Mouse (Mus musculus) stomach, embryonic 16.5 days (tissue): ENCODE measurements around the gene Atp8a2. TPM values are rescaled to one million over a fixed set of nuclear protein-coding genes. Genes with fewer than 3 reads are reported as not detected.

Experiments used
- ATAC-seq: fragments of 200-750 bp; cut with Nextera tagmentation; 2 replicates; pipeline ENCODE4 v1.8.0; 2017; ENCODE audit warnings: moderate number of reproducible peaks, moderate TSS enrichment; ENCODE audit not compliant: insufficient read depth, low FRiP score
- H3K27ac ChIP-seq: fragments of 300-500 bp; sonication (generic); 2 replicates; pipeline ENCODE4 v1.5.1; 2014; ENCODE audit warnings: low read length
- H3K27me3 ChIP-seq: fragments of 300-500 bp; sonication (generic); 2 replicates; pipeline ENCODE4 v1.6.1; 2014; ENCODE audit warnings: low read length, control low read depth, mixed read lengths; ENCODE audit not compliant: control insufficient read depth, insufficient read depth
- H3K36me3 ChIP-seq: fragments of 300-500 bp; sonication (generic); 2 replicates; pipeline ENCODE4 v1.6.1; 2014; ENCODE audit warnings: low read length; ENCODE audit not compliant: control insufficient read depth, insufficient read depth
- H3K4me1 ChIP-seq: fragments of 300-500 bp; sonication (generic); 2 replicates; pipeline ENCODE4 v1.6.1; 2014; ENCODE audit warnings: low read length, control low read depth, mixed read lengths; ENCODE audit not compliant: control insufficient read depth, insufficient read depth
- H3K4me2 ChIP-seq: fragments of 300-500 bp; sonication (generic); 2 replicates; pipeline ENCODE4 v1.6.1; 2014; ENCODE audit warnings: low read depth, low read length, mixed read lengths
- H3K4me3 ChIP-seq: fragments of 300-500 bp; sonication (generic); replicated peaks from 2 replicates; pipeline ENCODE4 v1.5.1; 2014; ENCODE audit warnings: mild to moderate bottlenecking, low read length
- H3K9ac ChIP-seq: fragments of 300-500 bp; sonication (generic); 2 replicates; pipeline ENCODE4 v1.6.1; 2014; ENCODE audit warnings: low read length
- H3K9me3 ChIP-seq: fragments of 300-500 bp; sonication (generic); replicated peaks from 2 replicates; pipeline ENCODE4 v1.6.1; 2016; ENCODE audit warnings: low read length, control low read depth; ENCODE audit not compliant: control insufficient read depth
- WGBS: fragments of 180-500 bp; shearing (Covaris S2); extraction: QIAGEN DNeasy Blood & Tissue Kit; methylation state at CpG from one replicate; pipeline ENCODE4 v1.1.7; 2014; 5-methylcytosine and 5-hydroxymethylcytosine counted together
- polyA plus RNA-seq: library from polyadenylated mRNA; unstranded; fragments of >200 nt; fragmentation: Nextera tagmentation; extraction: Ambion mirVana; gene quantifications from 2 replicates; pipeline ENCODE4 v1.2.1, GENCODE M21; 2015

The Atp8a2 gene
- polyA plus RNA-seq, 1 experiment from 2014 or later: 5.4 TPM

DNA sequence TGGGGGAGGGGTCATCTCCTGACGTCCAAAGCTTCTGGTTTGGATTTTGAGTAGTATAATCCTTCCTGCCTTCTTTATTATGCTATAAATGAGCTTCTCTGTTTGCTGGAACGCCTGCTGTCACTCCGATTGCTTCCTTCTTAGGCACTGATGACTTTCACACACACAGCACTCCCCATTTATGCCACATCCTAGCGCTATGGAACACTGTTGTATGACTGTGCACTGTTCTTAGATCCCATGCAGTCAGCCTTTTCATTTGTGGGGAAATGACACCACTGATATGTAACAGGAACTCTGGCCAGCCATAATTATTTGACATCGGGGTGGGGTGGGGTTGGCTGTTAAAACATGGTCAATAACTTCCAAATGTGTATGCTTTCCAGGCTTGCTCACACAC is 306.2 kb downstream of the Atp8a2 start:
- H3K27me3 ChIP-seq: no peaks in the 10 kb centered on the region
- H3K9ac ChIP-seq: no peak overlapping the region
- H3K4me1 ChIP-seq: peaks cover 13% of the 10 kb centered on the region
- no peak for ATAC-seq
- no peak overlapping the region for H3K4me3 ChIP-seq
- H3K4me2 ChIP-seq: no peak overlapping the region
- H3K27ac ChIP-seq: no peak overlapping the region
- no peaks in the 10 kb centered on the region for H3K36me3 ChIP-seq
- 58% methylated on average over 5 of the region's 5 CpGs for WGBS
- H3K9me3 ChIP-seq: no peaks in the 10 kb centered on the region

DNA sequence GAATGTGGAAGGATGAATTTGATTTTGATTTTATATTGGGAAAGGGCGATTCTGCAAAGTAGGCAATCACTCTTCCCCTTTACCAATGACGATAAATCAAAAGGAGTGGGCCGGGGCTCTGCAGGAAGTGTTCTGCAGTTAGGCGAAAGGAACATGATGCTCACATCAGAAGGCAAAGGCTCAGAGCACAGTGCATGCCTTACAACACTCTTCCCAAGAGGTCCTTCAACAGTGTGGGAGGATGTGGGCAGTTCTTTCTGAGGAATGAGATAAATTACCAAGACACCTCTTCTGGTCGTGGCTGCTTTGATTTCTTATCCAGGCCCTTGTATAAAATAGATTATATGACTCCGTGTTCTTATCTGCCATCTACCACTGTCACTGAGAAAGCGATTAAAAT is 306.9 kb downstream of the Atp8a2 start:
- Histone ChIP-seq H3K9ac (no peak overlapping the region), H3K9me3 (no peaks in the 10 kb centered on the region), H3K27me3 (no peaks in the 10 kb centered on the region; the same call in 1 of the 2 replicates), H3K4me1 (peaks cover 13% of the 10 kb centered on the region), H3K27ac (no peak overlapping the region), H3K4me2 (no peak overlapping the region), H3K4me3 (no peak overlapping the region), H3K36me3 (no peaks in the 10 kb centered on the region)
- no peak for ATAC-seq
- 72% methylated on average over 7 of the region's 7 CpGs for WGBS

DNA sequence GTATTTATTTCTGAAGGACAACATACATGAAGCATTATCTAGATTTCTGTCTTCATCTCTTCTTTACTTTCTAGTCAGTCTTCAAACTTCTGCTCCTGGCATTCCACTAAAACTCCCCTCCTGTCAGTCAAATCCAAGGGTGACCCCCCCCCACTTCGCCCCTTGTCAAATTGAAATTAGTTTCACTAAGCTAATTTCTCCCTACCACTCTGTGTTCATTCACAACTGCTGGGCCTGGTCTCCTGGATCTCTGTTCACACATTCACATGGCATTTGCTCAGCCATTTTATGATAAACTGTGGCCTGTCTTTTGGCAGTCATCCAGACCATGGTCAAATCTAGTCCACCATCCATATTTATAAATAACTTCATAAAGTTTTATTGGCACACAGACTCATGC is 308.5 kb downstream of the Atp8a2 start:
- H3K9ac ChIP-seq: no peak overlapping the region
- H3K9me3 ChIP-seq: no peaks in the 10 kb centered on the region
- no peak overlapping the region for H3K4me2 ChIP-seq
- no peaks in the 10 kb centered on the region; the same call in 1 of the 2 replicates for H3K27me3 ChIP-seq
- no peak overlapping the region for H3K27ac ChIP-seq
- H3K4me1 ChIP-seq: peaks cover 13% of the 10 kb centered on the region
- H3K4me3 ChIP-seq: no peak overlapping the region
- 92% methylated on average over 1 of the region's 1 CpGs for WGBS
- ATAC-seq: no peak
- H3K36me3 ChIP-seq: no peaks in the 10 kb centered on the region

DNA sequence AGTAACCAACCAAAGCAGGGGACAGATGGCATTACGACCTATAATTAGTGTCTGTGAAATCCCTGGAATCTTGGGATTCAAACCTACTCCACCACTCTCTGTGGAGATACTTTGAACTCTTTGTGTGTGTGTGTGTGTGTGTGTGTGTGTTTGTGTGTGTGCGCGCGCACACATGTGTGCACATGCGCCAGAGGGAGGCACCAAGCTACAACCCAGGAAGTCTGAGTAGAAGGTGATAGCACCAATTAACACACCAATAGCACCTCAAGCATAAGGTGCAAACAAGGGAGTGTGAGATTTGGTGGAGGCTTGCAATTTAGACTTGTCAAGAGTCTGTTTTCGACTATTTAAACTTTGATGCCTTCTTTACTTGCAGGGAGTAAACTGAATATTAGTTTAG is 308.9 kb downstream of the Atp8a2 start:
- Histone ChIP-seq H3K27ac (no peak overlapping the region), H3K4me2 (no peak overlapping the region), H3K9ac (no peak overlapping the region), H3K36me3 (no peaks in the 10 kb centered on the region), H3K9me3 (no peaks in the 10 kb centered on the region), H3K27me3 (no peaks in the 10 kb centered on the region; the same call in 1 of the 2 replicates), H3K4me3 (no peak overlapping the region), H3K4me1 (peaks cover 13% of the 10 kb centered on the region)
- no peak for ATAC-seq
- WGBS: 83% methylated on average over 6 of the region's 6 CpGs

GRCm38 (mm10) chr14:59887061-59887861 is 309.7 kb downstream of the Atp8a2 start:
- Histone ChIP-seq H3K4me1 (peaks cover 13% of the 10 kb centered on the region), H3K9me3 (no peaks in the 10 kb centered on the region), H3K4me2 (no peak overlapping the region), H3K4me3 (no peak overlapping the region), H3K36me3 (no peaks in the 10 kb centered on the region), H3K27me3 (no peaks in the 10 kb centered on the region; the same call in 1 of the 2 replicates), H3K9ac (no peak overlapping the region), H3K27ac (no peak overlapping the region)
- 32% methylated on average over 15 of the region's 15 CpGs for WGBS
- ATAC-seq: peak; percentile 71

GRCm38 (mm10) chr14:59883517-59884069 is 313.4 kb downstream of the Atp8a2 start:
- 79% methylated on average over 10 of the region's 10 CpGs for WGBS
- no peaks in the 10 kb centered on the region; the same call in 1 of the 2 replicates for H3K27me3 ChIP-seq

DNA sequence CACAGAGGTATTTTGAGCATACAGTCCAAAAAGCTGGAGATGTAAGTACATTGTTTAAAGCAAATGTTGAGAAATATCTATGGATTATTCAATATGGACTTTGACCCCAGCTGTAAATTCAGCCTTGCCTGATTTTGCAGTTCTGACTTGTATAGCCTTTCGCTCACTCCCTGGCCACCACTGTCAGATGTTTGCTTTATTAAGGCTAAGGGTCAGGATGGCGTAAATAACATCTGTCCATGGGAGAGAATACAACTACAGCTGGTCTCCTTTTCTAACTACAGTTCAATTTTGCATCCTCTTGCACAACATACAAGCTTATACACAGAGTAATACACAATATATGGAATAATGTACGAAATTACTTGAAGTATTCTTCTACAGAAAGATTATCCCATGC is 316.1 kb downstream of the Atp8a2 start:
- no peak for ATAC-seq
- Histone ChIP-seq H3K4me3 (no peak overlapping the region), H3K4me1 (no peaks in the 10 kb centered on the region), H3K27me3 (no peaks in the 10 kb centered on the region; the same call in 1 of the 2 replicates), H3K4me2 (no peak overlapping the region), H3K27ac (no peak overlapping the region), H3K36me3 (no peaks in the 10 kb centered on the region), H3K9ac (no peak overlapping the region), H3K9me3 (no peaks in the 10 kb centered on the region)
- WGBS: 74% methylated on average over 3 of the region's 3 CpGs

More at GRCm38 (mm10) chr14:59883517-59884069, 313.4 kb downstream of the Atp8a2 start:
- H3K4me1 ChIP-seq: peaks cover 7% of the 10 kb centered on the region; the same call in 1 of the 2 replicates
- no peaks in the 10 kb centered on the region for H3K9me3 ChIP-seq
- no peak overlapping the region for H3K4me3 ChIP-seq
- no peak overlapping the region for H3K9ac ChIP-seq
- H3K4me2 ChIP-seq: no peak overlapping the region
- H3K27ac ChIP-seq: no peak overlapping the region
- no peaks in the 10 kb centered on the region for H3K36me3 ChIP-seq
- ATAC-seq: no peak

GRCm38 (mm10) chr14:59878248-59878647 is 318.7 kb downstream of the Atp8a2 start:
- no peak for ATAC-seq
- 62% methylated on average over 3 of the region's 3 CpGs for WGBS
- no peak overlapping the region for H3K9ac ChIP-seq

GRCm38 (mm10) chr14:59876525-59876924 is 320.5 kb downstream of the Atp8a2 start:
- Histone ChIP-seq H3K9me3 (no peaks in the 10 kb centered on the region), H3K27ac (no peak overlapping the region), H3K4me2 (no peak overlapping the region), H3K36me3 (no peaks in the 10 kb centered on the region), H3K27me3 (no peaks in the 10 kb centered on the region), H3K4me3 (no peak overlapping the region), H3K4me1 (no peaks in the 10 kb centered on the region), H3K9ac (no peak overlapping the region)
- WGBS: 76% methylated on average over 2 of the region's 2 CpGs
- no peak for ATAC-seq

More at GRCm38 (mm10) chr14:59878248-59878647, 318.7 kb downstream of the Atp8a2 start:
- Histone ChIP-seq H3K9me3 (no peaks in the 10 kb centered on the region), H3K4me3 (no peak overlapping the region), H3K36me3 (no peaks in the 10 kb centered on the region), H3K4me2 (no peak overlapping the region), H3K27ac (no peak overlapping the region), H3K4me1 (no peaks in the 10 kb centered on the region), H3K27me3 (no peaks in the 10 kb centered on the region)
